Mouse (Mus musculus): Measurements from ENCODE around the gene Klhl35.

GRCm38 (mm10) chr7:99449751-99450150 lies 16.1 kb upstream of the Klhl35 start:
- no peak for TF ChIP-seq POLR2A (IDR thresholded peaks at IDR 0.05; ENCODE audit: low read depth, low read length)
- TF ChIP-seq CTCF (conservative IDR thresholded peaks at IDR 0.05; ENCODE audit: insufficient read depth, insufficient read length, low read depth, low read length): no peak
